Mouse (Mus musculus) thymus, adult 2 months (tissue): ENCODE results near the gene Hirip3.

ENCODE experiments used
- CTCF ChIP-seq: fragments of 200-500 bp; IDR thresholded peaks from 2 replicates; pipeline ENCODE4 v1.5.1; 2012; ENCODE audit warnings: mild to moderate bottlenecking, control low read depth, low read length, moderate library complexity, borderline replicate concordance; ENCODE audit not compliant: control insufficient read depth, poor library complexity, insufficient read depth; ENCODE audit errors: extremely low read depth
- POLR2A ChIP-seq: fragments of 200-500 bp; IDR thresholded peaks from 2 replicates; pipeline ENCODE4 v1.6.1; 2012; ENCODE audit warnings: mild to moderate bottlenecking, low read length, control low read depth, moderate library complexity; ENCODE audit not compliant: control insufficient read depth, poor library complexity, insufficient read depth; ENCODE audit errors: extremely low read depth

- TF ChIP-seq CTCF = no peak
- no peak for TF ChIP-seq POLR2A
These were observed 6.2 kb downstream of the Hirip3 start for GRCm38 (mm10) chr7:126868003-126868402.
